Mouse (Mus musculus): Measurements from ENCODE around the gene Snx32.
A peak's percentile ranks its signal among the peaks of the same experiment; 100 is the strongest.

Gene Snx32

GRCm38 (mm10) chr19:5483386-5484359, 26.7 kb downstream of the Snx32 start:
- DNase-seq (ENCODE audit: low read depth), result no peak

GRCm38 (mm10) chr19:5481398-5481797, 28.9 kb downstream of the Snx32 start:
- DNase-seq (ENCODE audit: low read depth), result no peak

- DNase-seq (ENCODE audit: low read depth), result no peak
Observed at GRCm38 (mm10) chr19:5480016-5480415, 30.3 kb downstream of the Snx32 start.

- no peak for DNase-seq (ENCODE audit: low read depth)
Observed at GRCm38 (mm10) chr19:5477668-5478300, 32.6 kb downstream of the Snx32 start.

GRCm38 (mm10) chr19:5477004-5477667, 33.2 kb downstream of the Snx32 start:
- DNase-seq (ENCODE audit: low read depth), result no peak

DNA sequence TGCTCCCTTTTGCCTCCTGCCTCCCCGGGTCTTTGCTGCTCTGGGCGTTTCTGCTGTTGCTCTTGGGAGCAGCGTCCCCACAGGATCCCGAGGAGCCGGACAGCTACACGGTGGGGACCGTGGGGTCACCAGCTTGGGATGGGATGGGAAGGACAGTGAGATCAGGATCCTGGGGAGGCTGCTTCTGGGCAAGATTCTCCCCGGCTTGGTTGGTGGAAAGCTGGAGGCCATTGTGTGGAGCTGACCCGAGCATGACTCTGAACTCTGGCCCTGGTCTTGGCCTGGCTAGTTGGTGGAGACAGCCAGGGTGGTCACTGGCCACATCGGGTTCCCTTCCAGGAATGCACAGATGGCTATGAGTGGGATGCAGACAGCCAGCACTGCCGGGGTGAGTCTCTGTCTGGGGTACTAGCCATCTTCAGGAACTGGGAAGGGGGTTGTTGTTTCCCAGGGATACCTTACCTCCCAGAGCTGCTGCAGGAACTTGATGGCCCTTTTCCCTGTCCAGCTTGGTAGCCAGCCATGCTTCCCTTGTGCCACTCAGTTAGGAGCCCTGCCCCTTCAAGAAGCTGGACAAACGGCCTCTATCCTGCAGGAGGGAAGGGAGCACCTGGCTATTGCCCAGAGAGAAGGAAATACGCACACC, 35.1 kb downstream of the Snx32 start:
- no peak for DNase-seq (ENCODE audit: low read depth)

DNA sequence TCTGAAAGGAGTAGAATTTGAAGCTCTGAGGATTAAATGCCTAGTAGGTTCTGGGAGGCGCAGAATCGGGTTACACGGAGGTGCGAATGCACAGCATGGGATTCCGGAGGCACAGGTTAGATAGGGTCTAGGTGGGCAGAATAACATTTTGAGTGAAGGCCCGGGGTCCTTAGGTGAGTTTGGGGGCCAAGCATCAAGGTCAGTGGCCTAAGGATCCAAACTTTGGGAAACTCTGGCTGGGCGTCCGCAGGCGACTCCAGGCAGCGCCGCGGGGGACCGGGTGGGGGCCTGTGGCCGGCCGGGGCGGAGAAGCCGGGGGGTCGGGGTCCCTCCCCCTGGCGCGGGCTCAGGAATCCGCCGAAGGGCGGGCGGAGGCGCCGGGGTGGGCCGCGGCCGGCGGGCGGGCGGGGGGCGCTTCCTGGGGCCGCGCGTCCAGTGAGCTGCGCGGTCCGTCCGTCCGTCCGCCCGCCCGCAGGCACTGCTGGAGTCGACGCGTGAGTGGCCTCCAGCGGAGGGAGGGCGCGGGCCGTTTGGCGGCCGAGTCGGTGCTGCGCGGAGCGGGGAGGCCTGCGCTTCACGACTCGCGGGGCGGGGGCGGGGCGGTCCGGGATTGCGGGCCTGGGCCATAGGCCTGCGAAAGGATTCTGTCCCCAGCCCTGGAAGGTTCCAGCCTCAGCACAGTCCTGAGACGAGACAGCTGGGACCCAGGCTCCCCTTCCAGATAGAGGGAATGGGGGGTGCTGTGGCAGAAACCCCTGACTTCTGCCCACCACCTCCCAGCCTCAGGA, 35.9 kb downstream of the Snx32 start:
- no peak for DNase-seq (ENCODE audit: low read depth)

- no peak for DNase-seq (ENCODE audit: low read depth)
Observed at GRCm38 (mm10) chr19:5473720-5474119, 36.6 kb downstream of the Snx32 start, which contains the start of gene Efemp2. TSS of gene Efemp2 (plus strand) at chr19:5473954.

DNA sequence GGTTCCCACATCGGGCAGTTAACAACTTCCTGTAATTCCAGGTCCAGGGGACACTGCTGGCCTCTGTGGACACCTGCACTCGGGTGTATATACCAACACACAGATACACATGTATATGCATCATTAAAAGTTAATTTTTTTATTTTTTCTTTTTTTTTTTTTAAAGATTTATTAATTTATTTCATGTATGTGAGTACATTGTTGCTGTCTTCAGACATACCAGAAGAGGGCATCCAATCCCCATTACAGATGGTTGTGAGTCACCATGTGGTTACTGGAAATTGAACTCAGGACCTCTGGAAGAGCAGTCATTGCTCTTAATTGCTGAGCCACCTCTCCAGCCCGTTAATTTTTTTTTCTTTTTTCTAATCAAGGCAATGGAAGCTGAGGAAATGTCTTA, 37.5 kb downstream of the Snx32 start:
- DNase-seq (ENCODE audit: low read depth), result no peak

- no peak for DNase-seq (ENCODE audit: low read depth)
Observed at GRCm38 (mm10) chr19:5471846-5472245, 38.5 kb downstream of the Snx32 start.

- DNase-seq (ENCODE audit: low read depth), result no peak
Observed at GRCm38 (mm10) chr19:5468374-5468773, 42.0 kb downstream of the Snx32 start, which contains the start of gene Ctsw. TSS of gene Ctsw (minus strand) at chr19:5468507.

DNA sequence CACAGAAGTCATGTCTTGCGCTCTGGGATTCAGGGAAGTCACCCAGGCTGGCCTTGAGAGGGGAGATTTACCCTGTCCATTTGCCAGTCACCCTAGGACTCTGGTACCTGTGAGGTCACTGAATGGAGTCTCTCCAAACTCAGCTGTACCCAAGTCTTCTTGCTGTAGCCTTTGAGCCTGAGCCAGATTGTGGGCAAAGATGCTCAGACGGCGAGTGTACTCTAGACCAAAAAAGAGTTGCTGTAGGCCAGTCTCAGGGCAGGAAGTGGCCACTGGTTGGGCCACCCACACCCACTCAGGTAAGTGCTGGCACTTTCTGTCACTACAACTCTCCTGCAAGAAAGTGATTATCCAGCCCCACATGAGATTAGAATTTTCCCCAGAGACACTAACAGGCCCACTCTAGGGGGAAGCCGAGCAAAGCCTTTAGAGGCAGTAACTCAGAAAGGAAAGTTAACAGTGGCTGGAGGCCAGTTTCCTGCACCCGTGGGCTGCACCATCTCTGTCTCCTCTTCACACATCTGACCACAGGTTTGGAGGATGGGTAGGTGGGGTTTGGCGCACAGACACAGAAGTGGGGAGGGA, 43.3 kb downstream of the Snx32 start:
- DNase-seq (ENCODE audit: low read depth), result no peak

- no peak for DNase-seq (ENCODE audit: low read depth)
Observed at GRCm38 (mm10) chr19:5465037-5465436, 45.3 kb downstream of the Snx32 start.

GRCm38 (mm10) chr19:5463791-5464562, 46.4 kb downstream of the Snx32 start:
- no peak for DNase-seq (ENCODE audit: low read depth)

DNA sequence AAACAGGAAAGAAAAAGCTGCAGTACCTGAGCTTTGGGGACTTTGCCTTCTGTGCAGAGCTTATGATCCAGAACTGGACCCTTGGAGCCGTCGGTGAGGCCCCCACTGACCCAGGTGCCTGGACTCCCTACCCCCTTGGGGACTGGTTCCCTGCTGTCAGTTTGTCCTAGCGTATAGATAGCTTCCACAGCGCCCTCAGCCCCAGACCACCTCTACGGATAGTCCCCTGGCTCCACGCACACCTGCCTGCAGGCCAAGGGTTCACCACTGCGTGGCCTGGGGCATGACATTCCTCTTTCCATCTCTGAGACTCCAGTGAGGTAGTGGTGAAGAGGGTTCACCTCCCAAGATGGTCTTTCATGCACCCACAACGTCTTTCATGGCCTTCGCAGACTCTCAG, 47.1 kb downstream of the Snx32 start:
- DNase-seq (ENCODE audit: low read depth), result no peak

- DNase-seq (ENCODE audit: low read depth), result no peak
Observed at GRCm38 (mm10) chr19:5461411-5461810, 48.9 kb downstream of the Snx32 start.

- peak; percentile 73 for DNase-seq (ENCODE audit: low read depth)
Observed at GRCm38 (mm10) chr19:5460465-5460911, 49.9 kb downstream of the Snx32 start, which contains the start of gene Fibp. TSS of gene Fibp (plus strand) at chr19:5460615.

GRCm38 (mm10) chr19:5459896-5460295, 50.4 kb downstream of the Snx32 start:
- no peak for DNase-seq (ENCODE audit: low read depth)

DNA sequence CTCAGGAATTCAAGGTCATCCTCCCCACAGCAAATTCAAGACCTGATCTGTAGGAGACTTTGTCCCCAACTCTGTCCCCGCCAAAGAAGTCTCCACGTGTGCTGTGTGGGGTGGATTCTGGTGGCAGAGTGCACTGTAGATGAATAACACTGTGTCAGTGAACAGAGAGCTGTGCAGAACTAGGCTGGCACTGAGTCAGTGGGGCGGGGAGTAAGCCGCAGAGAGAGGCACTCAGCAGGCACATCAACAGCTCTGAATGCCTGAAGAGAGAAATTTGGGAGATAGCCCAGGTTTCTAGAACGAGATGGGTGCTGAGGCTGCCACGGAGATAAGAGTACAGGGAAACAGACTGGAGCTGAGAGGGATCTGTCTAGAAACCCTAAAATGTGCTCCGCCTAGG, 51.3 kb downstream of the Snx32 start:
- no peak for DNase-seq (ENCODE audit: low read depth)
